Mouse (Mus musculus) stomach, postnatal 0 days (tissue): ENCODE results near the gene Akr1b8.

ENCODE experiments used
- CTCF ChIP-seq: IDR thresholded peaks from 2 replicates; pipeline ENCODE4 v1.5.1; 2016; ENCODE audit warnings: antibody characterized with exemption, low read depth, mild to moderate bottlenecking, moderate library complexity
- EP300 ChIP-seq: optimal IDR thresholded peaks from 2 replicates; pipeline ENCODE3; 2016; ENCODE audit warnings: antibody characterized with exemption

- TF ChIP-seq CTCF (no peak), EP300 (no peak)
These were observed 44.5 kb downstream of the Akr1b8 start for GRCm38 (mm10) chr6:34398431-34398830.
